Mouse (Mus musculus) left cerebral cortex, adult 2 months (tissue): Measurements from ENCODE around the gene U2af1. TPM values are rescaled to one million over a fixed set of nuclear protein-coding genes. Genes with fewer than 3 reads are reported as not detected.
A peak's percentile ranks its signal among the peaks of the same experiment; 100 is the strongest.
"Not testable (repeated sequence)": the region's sequence is repeated elsewhere in the genome, so short reads cannot be mapped to it uniquely, and the experiment has no call there.

Experiments used
- DNase-seq, 2 experiments: peaks; one replicate each; pipeline ENCODE4 v3.0.0; 2021 to 2022; ENCODE audit warnings: low spot score in 2 of 2, mixed read lengths in 1 of 2; ENCODE audit errors: extremely low spot score in 1 of 2
- H3K27ac ChIP-seq: fragments of 200-600 bp; 2 replicates; pipeline ENCODE4 v1.8.1; 2022
- H3K4me3 ChIP-seq: fragments of 200-600 bp; 2 replicates; pipeline ENCODE4 v1.8.1; 2022
- CTCF ChIP-seq: fragments of 200-600 bp; IDR thresholded peaks from 2 replicates; pipeline ENCODE4 v1.8.1; 2022; ENCODE audit warnings: antibody characterized with exemption, mild to moderate bottlenecking, moderate library complexity
- intact Hi-C: fragments of 180-260 bp; cut with DNase I; formaldehyde crosslinking; loops from one replicate; pipeline ENCODE4 v1.15.1; 2025
- long read RNA-seq, 2 experiments: library from polyadenylated mRNA; stranded (forward); transcript quantifications; one replicate each; pipeline ENCODE4 v2.0.0; 2021; ENCODE audit warnings: borderline mapping rate in 2 of 2
- total RNA-seq, 2 experiments: library from RNA; stranded (reverse); gene quantifications; 2 replicates each; pipeline ENCODE4 v1.2.3; 2021

Gene U2af1
- 100 to 1,000 TPM; 117 to 119 TPM for total RNA-seq
- long read RNA-seq, experiment 1, transcript U2af1-201 (8 exons, 1,046 nt) = major isoform, 7 of 16 reads
- long read RNA-seq, experiment 1, partial matches to known transcripts = 0 of 16 reads
- long read RNA-seq, experiment 1, other reads (novel, unspliced or antisense) = 4 of 16 reads
- long read RNA-seq, experiment 2, transcript U2af1-201 (8 exons, 1,046 nt) = major isoform, 10 of 21 reads
- long read RNA-seq, experiment 2, partial matches to known transcripts = 0 of 21 reads
- long read RNA-seq, experiment 2, other reads (novel, unspliced or antisense) = 3 of 21 reads

GRCm38 (mm10) chr17:31658468-31659185 lies at the start of gene U2af1:
U2af1 (minus strand) TSS chr17:31658892.
- intact Hi-C loops = loop anchor here (2.0 kb wide), 1 partner anchor 94 kb away; the partner anchor contains the start of gene Pknox1
- peak within 1 kb of the TSS; percentile 93 for H3K27ac ChIP-seq
- no peak; the same call in none of the 2 replicates for TF ChIP-seq CTCF
- DNase-seq = peak; percentile 99
- peak within 1 kb of the TSS; percentile 84 for H3K4me3 ChIP-seq

GRCm38 (mm10) chr17:31705271-31706020 lies 46.8 kb upstream of the U2af1 start:
- peak in 1 of 2 experiments; percentile 58 for DNase-seq
- no peak for TF ChIP-seq CTCF
- intact Hi-C loops = no loop called here
- Histone ChIP-seq H3K27ac (no peak overlapping the region), H3K4me3 (no peak overlapping the region)

GRCm38 (mm10) chr17:31703276-31703980 lies 44.7 kb upstream of the U2af1 start:
- intact Hi-C loops = no loop called here
- Histone ChIP-seq H3K4me3 (no peak overlapping the region), H3K27ac (no peak overlapping the region)
- DNase-seq = no peak
- no peak for TF ChIP-seq CTCF

- no peak overlapping the region for H3K27ac ChIP-seq
- intact Hi-C loops = no loop called here
- no peak for TF ChIP-seq CTCF
- no peak overlapping the region for H3K4me3 ChIP-seq
- DNase-seq = no peak
Measured at GRCm38 (mm10) chr17:31698347-31698746, 39.7 kb upstream of the U2af1 start.

GRCm38 (mm10) chr17:31695356-31695755 lies 36.7 kb upstream of the U2af1 start:
- DNase-seq, H3K4me3 ChIP-seq, H3K27ac ChIP-seq, intact Hi-C loops: not testable (repeated sequence)

- intact Hi-C loops = no loop called here
- DNase-seq = no peak
- Histone ChIP-seq H3K4me3 (no peak overlapping the region), H3K27ac (no peak overlapping the region)
- TF ChIP-seq CTCF = no peak
Measured at GRCm38 (mm10) chr17:31694949-31695348, 36.3 kb upstream of the U2af1 start.

- intact Hi-C loops = no loop called here
- DNase-seq = no peak
- no peak overlapping the region for H3K27ac ChIP-seq
- TF ChIP-seq CTCF = no peak
- no peak overlapping the region for H3K4me3 ChIP-seq
Measured at GRCm38 (mm10) chr17:31694023-31694376, 35.3 kb upstream of the U2af1 start.

GRCm38 (mm10) chr17:31693330-31694022 lies 34.8 kb upstream of the U2af1 start:
- intact Hi-C loops = loop anchor here (1.0 to 2.0 kb wide), 2 partner anchors 161 to 331 kb away; no protein-coding TSS in a partner anchor
- H3K4me3 ChIP-seq = no peak overlapping the region
- TF ChIP-seq CTCF = peak; percentile 77
- peak; percentile 82 to 85 for DNase-seq
- no peak overlapping the region for H3K27ac ChIP-seq

GRCm38 (mm10) chr17:31692918-31693317 lies 34.2 kb upstream of the U2af1 start:
- no peak for DNase-seq
- H3K4me3 ChIP-seq = no peak overlapping the region
- no peak overlapping the region for H3K27ac ChIP-seq
- TF ChIP-seq CTCF = no peak
- intact Hi-C loops = loop anchor here (1.0 to 2.0 kb wide), 2 partner anchors 161 to 332 kb away; no protein-coding TSS in a partner anchor

GRCm38 (mm10) chr17:31689606-31690005 lies 30.9 kb upstream of the U2af1 start:
- intact Hi-C loops = loop anchor here (5.0 to 10.0 kb wide), 2 partner anchors 383 to 515 kb away; no protein-coding TSS in a partner anchor
- Histone ChIP-seq H3K27ac (no peak overlapping the region), H3K4me3 (no peak overlapping the region)
- DNase-seq = no peak
- no peak for TF ChIP-seq CTCF

GRCm38 (mm10) chr17:31688112-31688511 lies 29.4 kb upstream of the U2af1 start:
- no peak for TF ChIP-seq CTCF
- no peak overlapping the region for H3K4me3 ChIP-seq
- intact Hi-C loops = loop anchor here (5.0 to 10.0 kb wide), 2 partner anchors 384 to 517 kb away; no protein-coding TSS in a partner anchor
- no peak for DNase-seq
- H3K27ac ChIP-seq = no peak overlapping the region
